Comparison of ENCODE assay signal across 24 mouse cellular contexts in the genomic region with DNA sequence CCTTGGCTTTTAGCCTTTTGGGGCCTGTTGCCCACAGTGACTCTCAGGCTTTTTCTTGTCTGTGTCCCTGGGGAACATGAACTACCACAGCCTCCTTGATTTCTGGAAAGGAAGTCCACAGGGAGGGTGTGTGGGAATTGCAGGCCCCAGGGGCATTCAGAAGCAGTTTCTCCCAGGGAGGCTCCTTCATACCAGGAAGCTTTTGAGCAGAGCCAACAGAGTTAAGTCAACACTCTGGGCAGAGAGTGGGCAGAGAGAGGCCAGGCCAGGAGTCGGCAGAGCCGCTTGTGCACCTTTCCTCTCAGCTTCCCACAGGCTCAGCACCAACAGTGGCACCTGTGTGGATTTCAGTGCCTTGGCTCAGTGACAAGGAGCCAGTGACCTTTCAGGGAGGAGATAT. TPM values are rescaled to one million over a fixed set of nuclear protein-coding genes. Genes with fewer than 3 reads are reported as not detected.
DNase-seq lines count a peak whose midpoint lies in the region; ATAC-seq and TF ChIP-seq lines count a peak whose summit lies in the region.
"Had no signal": no experiment of that assay in that cellular context is flagged by ENCODE, and none has a peak within 500 bp of the region (broad histone marks: within the 10 kb centered on the region; RNA-seq: fewer than 3 reads in every experiment).

No protein-coding gene starts in this region.

- peaks cover 12% of the 10 kb centered on the region; the same call in 1 of the 2 replicates for H3K4me1 ChIP-seq in kidney, adult 2 months (ENCODE audit: control insufficient read depth, insufficient read depth, low read length)
- peaks cover 58% of the 10 kb centered on the region for H3K4me1 ChIP-seq in lung, embryonic 15.5 days
- no peaks in the 10 kb centered on the region; the same call in 1 of the 2 replicates for H3K4me1 ChIP-seq in forebrain, embryonic 13.5 days
- H3K4me1 ChIP-seq: limb, embryonic 15.5 days; liver, embryonic 15.5 days had no signal

- TF ChIP-seq CTCF in kidney, adult 2 months (conservative IDR thresholded peaks at IDR 0.05; ENCODE audit: insufficient read depth, insufficient read length, low read depth, low read length), result no peak
- no peak for TF ChIP-seq CTCF in left cerebral cortex, adult 2 months (IDR thresholded peaks at IDR 0.05)

- H3K27ac ChIP-seq in kidney, adult 2 months (ENCODE audit: insufficient read depth, low read depth, low read length), result no peak overlapping the region
- H3K27ac ChIP-seq in lung, embryonic 15.5 days, result peak overlapping the region; percentile 86
- no peak overlapping the region for H3K27ac ChIP-seq in forebrain, embryonic 13.5 days
- H3K27ac ChIP-seq in left cerebral cortex, adult 2 months, result no peak overlapping the region
- H3K27ac ChIP-seq: forebrain, embryonic 12.5 days; heart, adult 2 months; heart, embryonic 15.5 days; limb, embryonic 15.5 days; liver, embryonic 15.5 days; midbrain, embryonic 15.5 days; neural tube, embryonic 15.5 days had no signal

- H3K4me3 ChIP-seq in kidney, adult 2 months (ENCODE audit: insufficient read depth, low read depth, low read length), result no peak overlapping the region
- H3K4me3 ChIP-seq in lung, embryonic 15.5 days, result no peak overlapping the region
- no peak overlapping the region for H3K4me3 ChIP-seq in forebrain, embryonic 13.5 days
- H3K4me3 ChIP-seq in left cerebral cortex, adult 2 months, result no peak overlapping the region
- H3K4me3 ChIP-seq: forebrain, embryonic 12.5 days; heart, adult 2 months; heart, embryonic 15.5 days; limb, embryonic 15.5 days; liver, embryonic 15.5 days; megakaryocyte, embryonic 14.5 days; midbrain, embryonic 15.5 days; neural tube, embryonic 15.5 days had no signal

- H3K27me3 ChIP-seq in kidney, adult 2 months (replicated peaks; ENCODE audit: control insufficient read depth, insufficient read depth, low read length), result no peaks in the 10 kb centered on the region
- no peaks in the 10 kb centered on the region for H3K27me3 ChIP-seq in lung, embryonic 15.5 days
- H3K27me3 ChIP-seq in forebrain, embryonic 13.5 days, result no peaks in the 10 kb centered on the region
- H3K27me3 ChIP-seq: forebrain, embryonic 12.5 days; heart, embryonic 15.5 days; limb, embryonic 15.5 days; midbrain, embryonic 15.5 days; neural tube, embryonic 15.5 days had no signal

- intact Hi-C loops in left cerebral cortex, adult 2 months (cut with DNase I), result loop anchor here (5.0 kb wide), 1 partner anchor 131 kb away; no protein-coding TSS in a partner anchor

- WGBS in kidney, adult 2 months, result 36% methylated on average over 2 of the region's 2 CpGs
- WGBS in lung, embryonic 15.5 days, result 54% methylated on average over 2 of the region's 2 CpGs
- 88% methylated on average over 2 of the region's 2 CpGs for WGBS in forebrain, embryonic 13.5 days

- peak; percentile 68; the same call in 1 of the 2 replicates for ATAC-seq in lung, embryonic 15.5 days (ENCODE audit: borderline replicate concordance, extremely low read depth, low FRiP score, low TSS enrichment)
- ATAC-seq in erythroblast, adult 5-6 weeks (replicated peaks; ENCODE audit: low FRiP score, poor library complexity, severe bottlenecking), result no peak
- ATAC-seq in forebrain, embryonic 13.5 days, result no peak
- ATAC-seq: midbrain, embryonic 15.5 days had no signal

- no peak overlapping the region; the same call in 1 of the 2 replicates for H3K9ac ChIP-seq in lung, embryonic 15.5 days
- no peak overlapping the region for H3K9ac ChIP-seq in forebrain, embryonic 13.5 days
- H3K9ac ChIP-seq: forebrain, embryonic 12.5 days; heart, embryonic 15.5 days; limb, embryonic 15.5 days; liver, embryonic 15.5 days; midbrain, embryonic 15.5 days; neural tube, embryonic 15.5 days had no signal

- no peaks in the 10 kb centered on the region for H3K9me3 ChIP-seq in lung, embryonic 15.5 days
- H3K9me3 ChIP-seq in forebrain, embryonic 13.5 days (replicated peaks), result no peaks in the 10 kb centered on the region
- H3K9me3 ChIP-seq: forebrain, embryonic 12.5 days; heart, embryonic 15.5 days; limb, embryonic 15.5 days; liver, embryonic 15.5 days; megakaryocyte, embryonic 14.5 days; midbrain, embryonic 15.5 days; neural tube, embryonic 15.5 days had no signal

- H3K4me2 ChIP-seq in lung, embryonic 15.5 days, result no peak overlapping the region
- H3K4me2 ChIP-seq in forebrain, embryonic 13.5 days, result no peak overlapping the region
- H3K4me2 ChIP-seq: forebrain, embryonic 12.5 days; heart, embryonic 15.5 days; limb, embryonic 15.5 days; liver, embryonic 15.5 days; midbrain, embryonic 15.5 days; neural tube, embryonic 15.5 days had no signal

- TF ChIP-seq POLR2A in kidney, adult 2 months (IDR thresholded peaks at IDR 0.05; ENCODE audit: low read depth, low read length), result no peak

- DNase-seq in kidney, adult 2 months, result peak; percentile 36
- no peak for DNase-seq in kidney, postnatal 25 days
- DNase-seq in lung, postnatal 36 days, result peak; percentile 69
- no peak for DNase-seq in left cerebral cortex, adult 2 months (ENCODE audit: extremely low spot score in 1 of 2, low spot score in 2 of 2)
- DNase-seq: adrenal gland, postnatal 25 days; cerebellum, adult 18-20 months; cerebellum, postnatal 25 days; gastrocnemius, postnatal 10 days; kidney, adult 8-10 months; kidney, postnatal 14 days; right cerebral cortex, postnatal 14 days; spleen, adult 18-20 months; thymus, postnatal 14 days had no signal

- H3K36me3 ChIP-seq in kidney, adult 2 months (ENCODE audit: control insufficient read depth, insufficient read depth, low read length), result peaks cover 2% of the 10 kb centered on the region; the same call in 1 of the 2 replicates
- 0 out of 2 replicates have a peak, but pooled peaks cover 13% of the 10 kb centered on the region for H3K36me3 ChIP-seq in lung, embryonic 15.5 days
- H3K36me3 ChIP-seq in forebrain, embryonic 13.5 days (ENCODE audit: poor library complexity, severe bottlenecking), result peaks cover 13% of the 10 kb centered on the region
- H3K36me3 ChIP-seq: liver, embryonic 15.5 days had no signal

RNA-seq across cellular contexts. Expression of a gene that starts 51.2 kb away (rescaled TPM):
- 176 and 271 TPM in 2 replicates for polyA plus RNA-seq in kidney, adult 2 months (2012; rRNA removed)
- polyA plus RNA-seq in lung, embryonic 15.5 days (2015; fragmentation: Nextera tagmentation; extraction: Ambion mirVana), result 16.8 and 21.8 TPM in 2 replicates
- total RNA-seq in erythroblast, adult 5-6 weeks (2015; ENCODE audit: low replicate concordance), result 7.7 and 9.4 TPM in 2 replicates
- 8.3 and 15.2 TPM in 2 replicates for total RNA-seq in erythroblast, adult 5-6 weeks (2017; ENCODE audit: low replicate concordance)
- polyA plus RNA-seq in forebrain, embryonic 13.5 days (2015; fragmentation: Nextera tagmentation; extraction: Ambion mirVana), result 10.1 and 13.0 TPM in 2 replicates
- total RNA-seq in left cerebral cortex, adult 2 months (2021), result 10 to 100 TPM; 47.5 to 55.7 TPM

Comparison
In these comparisons a context has a peak if more than half of its experiments do, and no peak if none do; other contexts are left out.
1. DNase-seq: peak in kidney, adult 2 months (single experiment) and lung, postnatal 36 days (single experiment); none in kidney, postnatal 25 days (0 of 2) and left cerebral cortex, adult 2 months (0 of 2).